Mouse (Mus musculus) kidney, adult 2 months (tissue): ENCODE results near the gene 2810021J22Rik.

Experiments
- CTCF ChIP-seq: fragments of 200-500 bp; conservative IDR thresholded peaks from 2 replicates; pipeline ENCODE4 v1.5.1; 2011; ENCODE audit warnings: low read depth, mild to moderate bottlenecking, control low read depth, low read length, moderate library complexity, mixed read lengths; ENCODE audit not compliant: insufficient read depth, insufficient read length
- POLR2A ChIP-seq: fragments of 200-500 bp; IDR thresholded peaks from one replicate; pipeline ENCODE4 v1.6.1; 2011; ENCODE audit warnings: low read depth, low read length, control low read depth

- TF ChIP-seq POLR2A, result no peak
- TF ChIP-seq CTCF, result no peak
Observed at GRCm38 (mm10) chr11:58849731-58850130, 17.3 kb upstream of the 2810021J22Rik start.
